Mouse (Mus musculus) liver, embryonic 11.5 days (tissue): ENCODE data around the gene Med7. TPM values are rescaled to one million over a fixed set of nuclear protein-coding genes. Genes with fewer than 3 reads are reported as not detected.
A peak's percentile ranks its signal among the peaks of the same experiment; 100 is the strongest.
"Not testable (repeated sequence)": the region's sequence is repeated elsewhere in the genome, so short reads cannot be mapped to it uniquely, and the experiment has no call there.

ENCODE experiments used
- ATAC-seq: fragments of 200-750 bp; cut with Nextera tagmentation; replicated peaks from 2 replicates; pipeline ENCODE4 v1.8.0; 2017; ENCODE audit warnings: moderate number of reproducible peaks, mild to moderate bottlenecking, moderate TSS enrichment, moderate library complexity; ENCODE audit not compliant: low FRiP score
- DNase-seq: peaks from one replicate; pipeline ENCODE4 v3.0.0-alpha.2; 2017; ENCODE audit warnings: low spot score
- H3K27ac ChIP-seq: fragments of 300-500 bp; sonication (generic); 2 replicates; pipeline ENCODE4 v1.5.1; 2014; ENCODE audit warnings: mild to moderate bottlenecking, low read depth, low read length, control low read depth
- H3K27me3 ChIP-seq: fragments of 300-500 bp; sonication (generic); replicated peaks from 2 replicates; pipeline ENCODE4 v1.6.1; 2014; ENCODE audit warnings: low read length, mixed read lengths; ENCODE audit not compliant: control insufficient read depth, insufficient read depth
- H3K36me3 ChIP-seq: fragments of 300-500 bp; sonication (generic); 2 replicates; pipeline ENCODE4 v1.6.1; 2014; ENCODE audit warnings: mild to moderate bottlenecking, low read length, moderate library complexity, mixed read lengths; ENCODE audit not compliant: control insufficient read depth, insufficient read depth
- H3K4me1 ChIP-seq: fragments of 300-500 bp; sonication (generic); replicated peaks from 2 replicates; pipeline ENCODE4 v1.6.1; 2014; ENCODE audit warnings: low read length, mixed read lengths; ENCODE audit not compliant: control insufficient read depth, insufficient read depth
- H3K4me2 ChIP-seq: fragments of 300-500 bp; sonication (generic); 2 replicates; pipeline ENCODE4 v1.6.1; 2014; ENCODE audit warnings: mild to moderate bottlenecking, control low read depth, moderate library complexity
- H3K4me3 ChIP-seq: fragments of 300-500 bp; sonication (generic); 2 replicates; pipeline ENCODE4 v1.5.1; 2014; ENCODE audit warnings: low read depth, low read length, control low read depth
- H3K9ac ChIP-seq: fragments of 300-500 bp; sonication (generic); 2 replicates; pipeline ENCODE4 v1.6.1; 2014; ENCODE audit warnings: low read depth, low read length, control low read depth
- H3K9me3 ChIP-seq: fragments of 300-500 bp; sonication (generic); 2 replicates; pipeline ENCODE4 v1.6.1; 2016; ENCODE audit warnings: low read length, inconsistent platforms, mixed read lengths; ENCODE audit not compliant: control insufficient read depth
- WGBS: fragments of 180-500 bp; shearing (Covaris S2); extraction: QIAGEN DNeasy Blood & Tissue Kit; methylation state at CpG from one replicate; pipeline ENCODE4 v1.1.7; 2014; 5-methylcytosine and 5-hydroxymethylcytosine counted together
- polyA plus RNA-seq: library from polyadenylated mRNA; unstranded; fragments of >200 nt; fragmentation: Nextera tagmentation; extraction: Ambion mirVana; gene quantifications from 2 replicates; pipeline ENCODE4 v1.2.1, GENCODE M21; 2014

Med7 gene
- polyA plus RNA-seq, 1 experiment from 2014 or later = 89.0 TPM

GRCm38 (mm10) chr11:46410018-46410563 is 26.6 kb upstream of the Med7 start:
- 50% methylated on average over 2 of the region's 2 CpGs for WGBS
- Histone ChIP-seq H3K4me2 (no peak overlapping the region), H3K9ac (no peak overlapping the region), H3K4me1 (no peaks in the 10 kb centered on the region), H3K4me3 (no peak overlapping the region), H3K9me3 (no peaks in the 10 kb centered on the region), H3K27me3 (no peaks in the 10 kb centered on the region), H3K36me3 (no peaks in the 10 kb centered on the region), H3K27ac (no peak overlapping the region)
- no peak for DNase-seq
- ATAC-seq = no peak

GRCm38 (mm10) chr11:46418438-46418837 is 18.3 kb upstream of the Med7 start:
- H3K9me3 ChIP-seq = no peaks in the 10 kb centered on the region
- no peak overlapping the region for H3K9ac ChIP-seq
- H3K4me2 ChIP-seq = no peak overlapping the region
- no peaks in the 10 kb centered on the region for H3K4me1 ChIP-seq
- ATAC-seq (no peak), DNase-seq (no peak)
- no peak overlapping the region for H3K27ac ChIP-seq
- 49% methylated on average over 1 of the region's 1 CpGs for WGBS
- no peaks in the 10 kb centered on the region for H3K27me3 ChIP-seq
- H3K36me3 ChIP-seq = no peaks in the 10 kb centered on the region
- H3K4me3 ChIP-seq = no peak overlapping the region

DNA sequence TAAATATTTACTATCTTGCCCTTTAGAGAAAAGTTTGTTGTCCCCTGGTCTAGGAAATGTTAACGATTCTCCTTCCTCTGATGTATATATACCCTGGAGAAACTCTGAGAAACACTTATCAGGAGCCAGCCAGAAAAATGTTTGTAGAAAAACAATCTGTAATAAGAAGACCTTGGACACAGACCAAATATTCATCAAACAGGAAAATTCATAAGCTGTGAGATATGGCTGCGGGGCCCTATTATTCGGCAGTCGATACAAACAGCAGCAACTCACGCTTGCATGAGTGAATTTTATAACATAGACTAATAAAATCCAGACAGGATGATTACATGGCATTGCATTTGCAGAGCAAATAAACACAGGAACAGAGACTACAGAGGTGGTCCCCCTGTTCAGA is 17.9 kb upstream of the Med7 start:
- 81% methylated on average over 5 of the region's 5 CpGs for WGBS
- Histone ChIP-seq H3K4me2 (no peak overlapping the region), H3K4me3 (no peak overlapping the region), H3K27me3 (no peaks in the 10 kb centered on the region), H3K9ac (no peak overlapping the region), H3K9me3 (no peaks in the 10 kb centered on the region), H3K4me1 (no peaks in the 10 kb centered on the region), H3K27ac (no peak overlapping the region), H3K36me3 (no peaks in the 10 kb centered on the region)
- DNase-seq (no peak), ATAC-seq (no peak)

DNA sequence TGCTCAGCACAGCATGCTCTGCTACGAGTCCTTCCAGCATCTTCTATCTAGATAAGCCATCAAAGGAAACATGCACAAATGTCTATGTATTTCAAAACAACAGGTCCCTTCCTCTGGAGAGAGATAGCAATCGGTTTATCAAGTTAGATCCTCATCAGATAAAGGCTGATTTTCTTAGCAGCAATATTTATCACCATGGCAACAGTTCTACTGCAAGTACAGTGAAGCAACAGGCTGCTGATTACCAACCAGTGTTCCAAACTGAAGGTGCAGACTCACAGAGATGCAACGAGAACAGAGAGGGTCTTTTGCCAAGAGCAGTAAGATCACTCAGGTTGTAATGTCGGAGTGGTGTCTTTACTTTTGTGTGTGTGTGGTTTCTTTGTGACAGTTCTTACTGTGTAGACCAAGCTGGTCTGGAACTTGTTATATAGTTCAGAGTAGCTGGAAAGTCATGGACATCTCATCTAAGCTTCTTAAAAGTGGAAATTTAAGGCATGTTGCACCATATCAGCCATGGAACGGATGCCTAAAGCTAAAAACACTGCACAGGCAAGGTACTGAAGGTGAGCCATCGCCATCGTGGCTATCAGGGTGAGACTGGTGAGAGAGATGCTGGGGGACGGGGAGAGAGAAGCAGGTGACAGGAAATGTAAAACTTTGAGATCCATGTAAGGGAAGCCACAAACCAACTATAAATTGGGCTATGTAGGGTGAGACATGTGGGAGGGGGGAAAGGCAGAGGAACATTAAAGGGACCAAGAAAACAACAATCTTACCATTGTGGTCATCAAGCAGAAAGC is 15.4 kb upstream of the Med7 start:
- H3K36me3 ChIP-seq = no peaks in the 10 kb centered on the region
- ATAC-seq (no peak), DNase-seq (no peak)
- no peak overlapping the region for H3K27ac ChIP-seq
- no peak overlapping the region for H3K4me3 ChIP-seq
- no peak overlapping the region for H3K4me2 ChIP-seq
- H3K9me3 ChIP-seq = no peaks in the 10 kb centered on the region
- 69% methylated on average over 8 of the region's 8 CpGs for WGBS
- H3K9ac ChIP-seq = no peak overlapping the region
- no peaks in the 10 kb centered on the region for H3K4me1 ChIP-seq
- H3K27me3 ChIP-seq = no peaks in the 10 kb centered on the region

DNA sequence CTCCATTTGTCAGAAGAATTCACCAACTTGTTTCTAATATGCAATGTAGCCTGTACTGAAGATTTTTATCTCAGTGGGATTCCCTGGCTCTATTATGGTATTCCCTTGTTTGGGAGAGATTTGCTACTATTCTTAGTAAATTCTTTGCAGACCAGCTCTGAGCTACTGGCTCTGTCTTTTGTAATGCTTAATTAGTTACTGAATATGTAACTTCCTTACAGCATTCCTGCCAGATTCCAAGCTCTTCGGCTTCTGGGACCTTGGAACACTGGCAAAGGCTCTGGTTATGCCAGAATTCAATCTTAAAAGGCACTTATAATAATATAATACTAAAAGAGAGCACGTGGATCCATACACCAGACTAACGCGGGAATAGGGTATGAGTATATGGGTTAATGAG is 8.6 kb upstream of the Med7 start:
- not testable (repeated sequence) for H3K36me3 ChIP-seq, H3K9me3 ChIP-seq, DNase-seq, H3K4me1 ChIP-seq, H3K27me3 ChIP-seq, H3K27ac ChIP-seq, H3K4me2 ChIP-seq, ATAC-seq, H3K4me3 ChIP-seq, H3K9ac ChIP-seq
- WGBS = 42% methylated on average over 4 of the region's 4 CpGs

DNA sequence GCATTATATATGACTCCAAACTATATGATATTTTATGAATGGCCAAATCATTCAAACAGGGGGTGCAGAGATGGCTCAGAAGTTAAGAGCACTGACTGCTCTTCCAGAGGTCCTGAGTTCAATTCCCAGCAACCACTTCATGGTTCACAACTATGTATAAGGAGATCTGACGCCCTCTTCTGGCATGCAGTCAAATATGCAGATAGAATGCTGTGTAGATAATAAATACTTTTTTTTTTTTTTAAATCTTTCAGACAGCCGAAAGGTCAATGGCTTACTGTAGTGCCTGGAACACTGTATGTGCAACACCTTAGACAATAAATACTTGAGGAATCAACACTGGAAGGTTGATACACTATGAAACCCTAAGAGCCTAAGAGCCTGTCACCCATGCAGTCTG is 6.6 kb upstream of the Med7 start:
- Histone ChIP-seq H3K9me3 (no peaks in the 10 kb centered on the region), H3K27me3 (no peaks in the 10 kb centered on the region), H3K9ac (no peak overlapping the region), H3K4me2 (no peak overlapping the region), H3K4me3 (no peak overlapping the region), H3K4me1 (0 out of 2 replicates have a peak, but pooled peaks cover 3% of the 10 kb centered on the region), H3K27ac (no peak overlapping the region), H3K36me3 (no peaks in the 10 kb centered on the region)
- DNase-seq (no peak), ATAC-seq (no peak)
- 86% methylated on average over 2 of the region's 2 CpGs for WGBS

DNA sequence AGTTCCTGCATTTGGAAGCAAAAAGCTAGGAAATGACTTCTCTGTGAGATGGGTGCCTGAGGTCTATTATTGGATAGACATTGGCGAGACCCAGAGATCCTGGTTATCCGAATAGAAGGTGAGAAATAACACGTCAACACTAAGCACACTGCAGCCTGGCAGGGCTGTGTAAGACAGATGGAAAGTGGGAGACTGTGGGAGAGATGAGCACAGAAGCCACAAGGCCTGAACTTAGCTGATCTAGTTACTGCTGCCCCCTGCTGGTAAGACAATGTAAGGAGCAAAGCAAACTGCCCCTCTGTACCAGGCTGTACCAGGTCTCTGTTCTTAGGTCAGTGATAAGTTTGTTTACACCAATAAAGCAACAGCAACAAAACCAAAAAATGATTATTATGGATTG is 5.6 kb upstream of the Med7 start:
- ATAC-seq = peak; percentile 73
- 20% methylated on average over 3 of the region's 3 CpGs for WGBS
- no peak overlapping the region for H3K4me2 ChIP-seq

GRCm38 (mm10) chr11:46435363-46435762 is 1.4 kb upstream of the Med7 start:
- Histone ChIP-seq H3K4me2 (peak overlapping the region; percentile 64), H3K27ac (peak overlapping the region; percentile 72), H3K9ac (no peak overlapping the region), H3K4me1 (peaks cover 12% of the 10 kb centered on the region), H3K36me3 (no peaks in the 10 kb centered on the region), H3K27me3 (no peaks in the 10 kb centered on the region), H3K4me3 (peak overlapping the region; percentile 16), H3K9me3 (no peaks in the 10 kb centered on the region)
- DNase-seq (no peak), ATAC-seq (peak; percentile 44)

More for the DNA sequence above, 5.6 kb upstream of the Med7 start:
- no peak overlapping the region for H3K4me3 ChIP-seq
- H3K4me1 ChIP-seq = peaks cover 5% of the 10 kb centered on the region; the same call in 1 of the 2 replicates
- DNase-seq = peak; percentile 57
- no peaks in the 10 kb centered on the region for H3K36me3 ChIP-seq
- H3K9ac ChIP-seq = no peak overlapping the region
- H3K27me3 ChIP-seq = no peaks in the 10 kb centered on the region
- H3K27ac ChIP-seq = no peak overlapping the region
- no peaks in the 10 kb centered on the region for H3K9me3 ChIP-seq
